Mouse (Mus musculus): ENCODE data around the gene Edem2.
A peak's percentile ranks its signal among the peaks of the same experiment; 100 is the strongest.

Gene Edem2

GRCm38 (mm10) chr2:155729158-155729645 lies at the start of gene Edem2:
Gene Edem2 (minus strand): TSS chr2:155729475.
- peak; percentile 88 for DNase-seq (ENCODE audit: low read depth, low spot score)

- DNase-seq (ENCODE audit: low read depth, low spot score) = no peak
Observed at GRCm38 (mm10) chr2:155779066-155779465, 49.8 kb upstream of the Edem2 start.

GRCm38 (mm10) chr2:155778004-155778403 lies 48.7 kb upstream of the Edem2 start:
- no peak for DNase-seq (ENCODE audit: low read depth, low spot score)

- DNase-seq (ENCODE audit: low read depth, low spot score) = no peak
Observed at GRCm38 (mm10) chr2:155777688-155777985, 48.4 kb upstream of the Edem2 start.

- no peak for DNase-seq (ENCODE audit: low read depth, low spot score)
Observed at GRCm38 (mm10) chr2:155776824-155777687, 47.8 kb upstream of the Edem2 start.

- peak; percentile 34 for DNase-seq (ENCODE audit: low read depth, low spot score)
Observed at GRCm38 (mm10) chr2:155775685-155776263, 46.5 kb upstream of the Edem2 start.

GRCm38 (mm10) chr2:155774927-155775684 lies 45.8 kb upstream of the Edem2 start, which contains the start of gene Mmp24:
Gene Mmp24 (plus strand): TSS chr2:155775342.
- DNase-seq (ENCODE audit: low read depth, low spot score) = no peak

GRCm38 (mm10) chr2:155774261-155774926 lies 45.1 kb upstream of the Edem2 start:
- no peak for DNase-seq (ENCODE audit: low read depth, low spot score)

- no peak for DNase-seq (ENCODE audit: low read depth, low spot score)
Observed at GRCm38 (mm10) chr2:155773664-155774063, 44.4 kb upstream of the Edem2 start.

- peak; percentile 24 for DNase-seq (ENCODE audit: low read depth, low spot score)
Observed at GRCm38 (mm10) chr2:155764679-155765418, 35.6 kb upstream of the Edem2 start.

- no peak for DNase-seq (ENCODE audit: low read depth, low spot score)
Observed at GRCm38 (mm10) chr2:155756855-155757566, 27.7 kb upstream of the Edem2 start.

GRCm38 (mm10) chr2:155755746-155756145 lies 26.5 kb upstream of the Edem2 start:
- DNase-seq (ENCODE audit: low read depth, low spot score) = no peak

GRCm38 (mm10) chr2:155751014-155751786 lies 21.9 kb upstream of the Edem2 start, which contains the start of gene Procr:
Gene Procr (plus strand): TSS chr2:155751117.
- no peak for DNase-seq (ENCODE audit: low read depth, low spot score)

GRCm38 (mm10) chr2:155749394-155749793 lies 20.1 kb upstream of the Edem2 start:
- DNase-seq (ENCODE audit: low read depth, low spot score) = no peak

GRCm38 (mm10) chr2:155745487-155745886 lies 16.2 kb upstream of the Edem2 start:
- DNase-seq (ENCODE audit: low read depth, low spot score) = no peak

GRCm38 (mm10) chr2:155743351-155743750 lies 14.1 kb upstream of the Edem2 start:
- DNase-seq (ENCODE audit: low read depth, low spot score) = no peak

GRCm38 (mm10) chr2:155742931-155743337 lies 13.7 kb upstream of the Edem2 start:
- no peak for DNase-seq (ENCODE audit: low read depth, low spot score)

- no peak for DNase-seq (ENCODE audit: low read depth, low spot score)
Observed at GRCm38 (mm10) chr2:155742211-155742610, 12.9 kb upstream of the Edem2 start.

GRCm38 (mm10) chr2:155737803-155738202 lies 8.5 kb upstream of the Edem2 start:
- no peak for DNase-seq (ENCODE audit: low read depth, low spot score)
